ENCODE assay signal across 28 mouse cellular contexts in genomic region chr1:158500140-158500539, GRCm38 (mm10).
DNase-seq lines count a peak whose midpoint lies in the region; ATAC-seq lines count a peak whose summit lies in the region.
"Had no signal": no experiment of that assay in that cellular context is flagged by ENCODE, and none has a peak within 500 bp of the region (broad histone marks: within the 10 kb centered on the region; RNA-seq: fewer than 3 reads in every experiment).

No protein-coding gene starts in this region.

- 46% methylated on average over 4 of the region's 4 CpGs for WGBS in hindbrain, embryonic 11.5 days
- 41% methylated on average over 4 of the region's 4 CpGs for WGBS in hindbrain, embryonic 12.5 days
- 23% methylated on average over 4 of the region's 4 CpGs for WGBS in neural tube, embryonic 12.5 days
- 20% methylated on average over 4 of the region's 4 CpGs for WGBS in neural tube, embryonic 15.5 days

- H3K9me3 ChIP-seq in hindbrain, embryonic 11.5 days (ENCODE audit: control insufficient read depth, low read length) = no peaks in the 10 kb centered on the region
- no peaks in the 10 kb centered on the region for H3K9me3 ChIP-seq in hindbrain, embryonic 12.5 days (replicated peaks)
- no peaks in the 10 kb centered on the region for H3K9me3 ChIP-seq in neural tube, embryonic 12.5 days
- no peaks in the 10 kb centered on the region for H3K9me3 ChIP-seq in neural tube, embryonic 15.5 days (replicated peaks)
- H3K9me3 ChIP-seq: embryonic facial prominence, embryonic 13.5 days; embryonic facial prominence, embryonic 15.5 days; forebrain, embryonic 10.5 days; forebrain, embryonic 12.5 days had no signal

- H3K27me3 ChIP-seq in hindbrain, embryonic 11.5 days (ENCODE audit: control insufficient read depth, insufficient read depth, low read length) = no peaks in the 10 kb centered on the region
- no peaks in the 10 kb centered on the region for H3K27me3 ChIP-seq in hindbrain, embryonic 12.5 days
- H3K27me3 ChIP-seq in neural tube, embryonic 12.5 days (replicated peaks) = no peaks in the 10 kb centered on the region; the same call in 1 of the 2 replicates
- H3K27me3 ChIP-seq in neural tube, embryonic 15.5 days (replicated peaks) = no peaks in the 10 kb centered on the region
- H3K27me3 ChIP-seq: CH12.LX; embryonic facial prominence, embryonic 13.5 days; embryonic facial prominence, embryonic 15.5 days; forebrain, embryonic 12.5 days had no signal

- no peak overlapping the region for H3K27ac ChIP-seq in hindbrain, embryonic 11.5 days (ENCODE audit: low read depth, low read length)
- H3K27ac ChIP-seq in hindbrain, embryonic 12.5 days = no peak overlapping the region
- H3K27ac ChIP-seq in neural tube, embryonic 12.5 days = no peak overlapping the region
- H3K27ac ChIP-seq in neural tube, embryonic 15.5 days (replicated peaks) = no peak overlapping the region; the same call in 1 of the 2 replicates
- H3K27ac ChIP-seq: embryonic facial prominence, embryonic 13.5 days; embryonic facial prominence, embryonic 15.5 days; forebrain, embryonic 10.5 days; forebrain, embryonic 12.5 days had no signal

- no peak for DNase-seq in hindbrain, embryonic 11.5 days (ENCODE audit: low spot score)
- peak; percentile 36 for DNase-seq in mesoderm, embryonic 11.5 days (ENCODE audit: low read depth, low spot score)
- peak; percentile 19 for DNase-seq in retina, postnatal 1 day
- no peak for DNase-seq in heart, adult 11 months
- DNase-seq: adrenal gland, adult 8-10 months; adrenal gland, postnatal 14 days; adrenal gland, postnatal 36 days; B cell, adult 2 months; cerebellum, adult 11-12 months; cerebellum, adult 2 months; cerebellum, adult 9-10 months; cerebellum, postnatal 10 days; cerebellum, postnatal 36 days; embryo, embryonic 11 days had no signal

- H3K4me3 ChIP-seq in hindbrain, embryonic 11.5 days (ENCODE audit: low read depth, low read length) = no peak overlapping the region
- H3K4me3 ChIP-seq in hindbrain, embryonic 12.5 days = no peak overlapping the region
- H3K4me3 ChIP-seq in neural tube, embryonic 12.5 days = no peak overlapping the region
- H3K4me3 ChIP-seq in neural tube, embryonic 15.5 days (replicated peaks) = no peak overlapping the region
- H3K4me3 ChIP-seq: embryonic facial prominence, embryonic 13.5 days; embryonic facial prominence, embryonic 15.5 days; erythroblast, embryonic 14.5 days; forebrain, embryonic 10.5 days; forebrain, embryonic 12.5 days had no signal

- H3K9ac ChIP-seq in hindbrain, embryonic 11.5 days (ENCODE audit: low read depth, low read length) = no peak overlapping the region
- no peak overlapping the region for H3K9ac ChIP-seq in hindbrain, embryonic 12.5 days
- no peak overlapping the region for H3K9ac ChIP-seq in neural tube, embryonic 12.5 days
- no peak overlapping the region for H3K9ac ChIP-seq in neural tube, embryonic 15.5 days (replicated peaks)
- H3K9ac ChIP-seq: embryonic facial prominence, embryonic 13.5 days; embryonic facial prominence, embryonic 15.5 days; forebrain, embryonic 12.5 days had no signal

- H3K4me1 ChIP-seq in hindbrain, embryonic 11.5 days (replicated peaks; ENCODE audit: control insufficient read depth, insufficient read depth, low read length) = no peaks in the 10 kb centered on the region
- H3K4me1 ChIP-seq in hindbrain, embryonic 12.5 days = peaks cover 10% of the 10 kb centered on the region
- peaks cover 17% of the 10 kb centered on the region for H3K4me1 ChIP-seq in neural tube, embryonic 12.5 days
- H3K4me1 ChIP-seq in neural tube, embryonic 15.5 days = 0 out of 2 replicates have a peak, but pooled peaks cover 9% of the 10 kb centered on the region
- H3K4me1 ChIP-seq: embryonic facial prominence, embryonic 13.5 days; embryonic facial prominence, embryonic 15.5 days had no signal

- ATAC-seq in hindbrain, embryonic 11.5 days (ENCODE audit: low FRiP score) = 0 out of 2 replicates have a peak, but pooled peaks have one; percentile 30
- no peak for ATAC-seq in hindbrain, embryonic 12.5 days (ENCODE audit: low FRiP score)
- ATAC-seq in neural tube, embryonic 12.5 days (ENCODE audit: low FRiP score, low read depth) = peak; percentile 61; the same call in 1 of the 2 replicates
- ATAC-seq in neural tube, embryonic 15.5 days (ENCODE audit: low FRiP score) = no peak
- ATAC-seq: activated CD4-positive, CD25-positive, alpha-beta regulatory T cell, adult 4 months; CD4-positive, CD25-positive, alpha-beta regulatory T cell, adult 4 months; forebrain, embryonic 14.5 days; Patski had no signal

- H3K4me2 ChIP-seq in hindbrain, embryonic 11.5 days (replicated peaks; ENCODE audit: low read depth, low read length) = no peak overlapping the region
- H3K4me2 ChIP-seq in hindbrain, embryonic 12.5 days (replicated peaks) = no peak overlapping the region
- H3K4me2 ChIP-seq in neural tube, embryonic 12.5 days (replicated peaks) = no peak overlapping the region
- H3K4me2 ChIP-seq in neural tube, embryonic 15.5 days = no peak overlapping the region
- H3K4me2 ChIP-seq: embryonic facial prominence, embryonic 13.5 days; embryonic facial prominence, embryonic 15.5 days; forebrain, embryonic 12.5 days had no signal

- H3K36me3 ChIP-seq in hindbrain, embryonic 11.5 days (ENCODE audit: control insufficient read depth, insufficient read depth, low read length) = no peaks in the 10 kb centered on the region
- H3K36me3 ChIP-seq in hindbrain, embryonic 12.5 days = peaks cover 8% of the 10 kb centered on the region; the same call in 1 of the 2 replicates
- H3K36me3 ChIP-seq in neural tube, embryonic 12.5 days = peaks cover 2% of the 10 kb centered on the region; the same call in 1 of the 2 replicates
- peaks cover 3% of the 10 kb centered on the region for H3K36me3 ChIP-seq in neural tube, embryonic 15.5 days
- H3K36me3 ChIP-seq: embryonic facial prominence, embryonic 13.5 days; embryonic facial prominence, embryonic 15.5 days; G1E had no signal

Comparison
In these comparisons a context has a peak if more than half of its experiments do, and no peak if none do; other contexts are left out.
1. ATAC-seq: peak in hindbrain, embryonic 11.5 days (single experiment) and neural tube, embryonic 12.5 days (single experiment); none in hindbrain, embryonic 12.5 days (single experiment) and neural tube, embryonic 15.5 days (single experiment).
2. DNase-seq: peak in mesoderm, embryonic 11.5 days (single experiment) and retina, postnatal 1 day (single experiment); none in hindbrain, embryonic 11.5 days (single experiment) and heart, adult 11 months (single experiment).